Mouse (Mus musculus) cerebellum, adult 11 months (tissue): ENCODE data around the gene Gigyf2.

Source experiments
- DNase-seq: peaks from one replicate; pipeline ENCODE4 v3.0.0; 2022

Gigyf2 gene

DNA sequence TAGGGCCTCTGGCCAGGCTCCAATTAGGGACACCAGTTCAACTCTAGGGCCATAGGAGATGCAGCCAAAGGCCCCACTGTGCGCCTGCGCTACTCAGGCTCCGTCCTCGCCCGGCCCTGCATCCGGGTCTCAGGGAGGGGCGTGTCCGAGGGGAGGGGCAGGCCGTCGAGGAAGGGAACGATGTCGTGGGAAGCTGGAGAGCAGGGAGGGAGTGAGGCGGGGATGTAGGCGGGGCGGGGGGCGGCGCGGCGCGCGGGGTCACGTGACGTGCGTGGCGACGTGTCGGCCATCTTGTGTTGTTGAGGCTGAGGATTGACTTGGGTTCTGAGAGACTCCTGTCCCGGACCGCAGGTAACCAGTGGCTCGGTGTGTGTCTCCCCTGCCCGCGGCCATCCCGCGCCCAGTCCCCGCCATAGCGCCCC is at the start of gene Gigyf2:
Gene Gigyf2, plus strand, starts transcription at position 257 of the 422 bp plus-strand sequence.
- DNase-seq: peak; percentile 93

DNA sequence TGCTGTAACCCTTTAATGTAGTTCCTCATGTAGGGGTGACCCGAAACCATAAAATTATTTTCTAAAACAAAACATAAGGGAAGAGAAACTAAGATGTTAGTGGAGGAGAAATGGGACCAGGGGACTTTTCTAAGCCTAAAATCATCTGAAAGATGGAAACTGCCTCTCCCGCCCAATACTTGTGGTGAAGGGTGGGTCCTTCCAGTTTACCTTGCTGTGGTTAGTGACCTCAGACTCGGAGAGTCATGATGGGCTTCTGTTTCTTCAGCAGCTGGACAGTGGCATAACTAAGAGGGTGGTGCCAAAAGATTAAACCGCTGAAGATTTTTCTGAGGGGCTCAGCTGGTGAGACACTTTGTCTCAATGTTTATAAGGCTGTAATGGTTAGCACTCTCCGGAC is 46.5 kb upstream of the Gigyf2 start:
- no peak for DNase-seq

DNA sequence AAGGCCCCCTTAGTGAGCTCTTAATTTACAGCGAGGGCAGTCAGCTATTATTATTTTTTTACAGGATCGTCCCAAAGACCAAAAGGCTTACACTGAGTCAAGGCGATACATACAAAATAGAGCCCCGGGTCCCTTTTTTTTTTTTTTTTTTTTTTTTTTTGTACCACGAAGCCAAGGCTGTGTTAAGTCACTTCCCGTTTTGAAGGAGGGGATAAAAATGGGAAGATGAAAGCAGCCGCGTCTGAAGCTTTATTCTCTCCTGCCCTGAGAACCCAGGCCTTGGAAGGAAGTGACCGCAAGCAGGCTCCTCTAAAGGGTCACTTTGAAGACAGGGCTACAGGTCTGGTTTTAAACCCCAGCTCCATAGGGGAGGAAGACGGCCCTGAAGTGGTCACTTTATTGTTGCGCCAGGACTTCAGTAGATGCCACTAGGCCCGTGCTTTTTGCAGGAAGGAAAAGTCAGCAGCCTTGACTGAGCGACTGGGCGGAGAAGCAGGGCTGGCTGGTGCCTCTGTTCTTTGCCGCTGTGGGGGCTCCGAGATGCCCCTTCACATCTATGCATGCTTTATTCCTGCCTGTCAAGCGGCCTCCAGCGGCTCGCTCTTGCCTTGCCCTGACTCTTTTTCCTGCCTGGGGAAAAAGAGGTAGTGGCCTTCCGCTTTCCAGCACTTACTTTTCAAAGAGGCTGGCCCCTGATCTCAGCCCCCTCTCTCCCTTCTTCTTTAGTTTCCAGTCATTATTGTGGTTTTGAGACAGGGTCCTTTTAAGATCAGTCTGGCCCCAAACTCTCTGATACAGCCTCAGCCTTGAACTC is 45.0 kb upstream of the Gigyf2 start:
- DNase-seq: no peak

DNA sequence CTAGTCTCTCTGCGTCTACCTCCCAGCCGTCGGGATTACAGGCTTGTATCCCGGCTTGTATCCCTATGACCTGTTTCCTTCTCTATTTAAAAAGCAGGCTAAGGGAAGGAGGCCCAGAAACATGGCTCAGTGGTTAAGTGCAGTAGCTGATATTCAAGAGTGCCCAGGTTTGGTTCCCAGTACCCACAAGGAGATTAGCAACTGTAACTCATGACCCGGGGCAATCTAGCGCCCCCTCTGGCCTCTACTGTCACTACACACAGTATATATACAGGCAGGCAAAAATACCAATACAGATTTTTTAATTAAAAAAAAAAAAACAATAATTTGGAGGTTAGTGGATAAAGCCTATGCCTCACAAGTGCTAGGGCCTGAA is 44.4 kb upstream of the Gigyf2 start:
- no peak for DNase-seq

DNA sequence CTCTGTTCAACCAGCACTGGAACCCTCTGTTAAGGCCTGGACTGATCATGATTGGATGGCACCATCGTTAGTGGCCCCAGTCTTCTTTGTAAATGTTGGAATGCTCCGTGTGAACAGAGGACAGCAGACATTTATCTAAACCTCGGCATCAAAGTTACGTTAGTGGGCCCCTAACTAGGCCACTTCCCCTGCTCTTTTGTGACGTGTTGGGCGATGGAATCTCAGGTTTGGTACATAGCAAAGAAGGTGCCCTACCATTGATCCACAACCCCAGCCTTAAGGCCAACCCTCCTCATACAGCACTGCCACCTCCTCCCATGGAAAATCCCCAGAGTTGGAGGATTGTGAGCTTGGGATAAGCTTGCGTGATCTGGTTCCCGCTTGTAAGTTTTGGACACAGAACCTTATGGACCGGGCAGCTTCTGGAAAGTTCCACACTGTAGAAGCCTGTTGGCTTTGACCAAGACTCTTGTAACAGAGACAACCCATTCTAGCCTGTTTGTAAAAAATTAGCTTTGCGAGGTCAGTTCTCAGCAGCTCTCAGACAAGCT is 43.3 kb upstream of the Gigyf2 start:
- DNase-seq: no peak

DNA sequence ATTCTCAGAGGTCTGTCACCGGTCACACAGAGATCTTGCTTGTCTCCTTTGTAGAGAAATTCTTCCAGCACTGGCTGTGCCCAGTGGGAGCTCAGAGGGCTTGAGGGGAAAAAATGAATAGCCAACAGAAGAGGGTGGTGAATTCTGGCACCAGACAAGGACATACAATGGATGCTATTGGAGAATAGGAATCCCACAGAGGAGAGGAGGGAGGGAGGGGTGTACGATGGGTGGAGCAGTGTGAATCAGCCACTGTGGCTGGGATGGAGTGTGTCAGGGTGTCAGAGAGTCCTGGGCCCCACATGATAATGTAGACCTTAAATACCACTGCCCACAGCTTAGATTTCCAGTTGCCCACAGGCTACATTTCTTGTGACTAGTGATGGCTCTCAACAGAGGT is 39.7 kb upstream of the Gigyf2 start:
- DNase-seq: no peak

DNA sequence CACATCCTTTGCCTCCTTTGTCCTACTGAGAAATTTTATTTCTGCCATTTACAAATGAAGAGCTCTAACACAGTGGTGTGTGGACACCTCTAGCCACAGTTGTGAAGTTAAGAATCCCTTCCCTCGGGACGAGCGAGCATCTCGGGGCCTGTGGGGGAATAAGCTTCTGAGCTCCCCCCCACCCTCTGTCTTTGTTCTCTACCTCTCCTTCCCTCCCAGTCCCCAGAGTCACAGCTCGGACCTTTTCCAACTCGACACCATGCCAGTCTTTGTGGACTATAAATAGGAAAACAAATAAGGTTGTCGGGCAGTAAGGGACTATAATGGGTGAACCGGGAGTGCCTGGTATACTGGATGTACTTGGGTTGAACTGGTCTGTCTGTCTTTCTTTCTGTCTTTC is 35.4 kb upstream of the Gigyf2 start:
- no peak for DNase-seq

DNA sequence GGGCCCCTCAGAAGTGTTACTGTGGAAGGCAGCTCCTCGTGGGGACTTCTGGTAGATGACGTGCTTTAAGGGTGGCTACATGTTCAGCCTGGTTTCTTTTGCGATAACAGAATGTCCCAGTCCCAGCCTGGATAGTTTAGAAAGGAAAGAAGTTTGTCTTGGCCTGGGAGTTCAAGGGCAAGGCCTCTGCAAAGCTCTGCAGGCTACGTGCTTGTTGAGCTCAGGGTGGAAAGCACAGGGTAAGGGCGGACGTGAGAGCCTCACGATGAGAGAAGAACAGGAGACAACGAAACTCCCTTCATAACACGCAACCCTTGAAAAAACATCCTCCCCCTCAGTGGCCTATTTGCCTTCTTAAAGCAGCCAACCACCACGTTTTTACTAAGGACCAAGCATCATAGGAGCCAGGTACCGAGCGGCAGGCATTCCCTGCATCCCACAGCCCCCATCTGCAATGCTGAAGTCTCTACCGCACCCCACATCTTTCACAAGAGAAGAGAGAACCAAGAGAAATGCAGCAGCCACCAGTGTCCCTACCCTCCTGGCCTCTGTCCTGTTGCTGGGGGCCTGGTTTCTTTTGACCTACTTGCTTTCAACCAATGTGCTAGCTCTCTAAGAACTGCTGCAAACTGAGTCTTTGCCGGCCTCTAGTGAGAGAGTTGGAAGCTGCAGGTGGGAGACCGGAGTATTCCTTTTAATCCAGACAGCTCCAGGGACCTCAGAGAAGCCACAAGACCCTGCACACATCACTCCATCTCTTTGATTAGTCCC is 34.2 kb upstream of the Gigyf2 start:
- DNase-seq: no peak

DNA sequence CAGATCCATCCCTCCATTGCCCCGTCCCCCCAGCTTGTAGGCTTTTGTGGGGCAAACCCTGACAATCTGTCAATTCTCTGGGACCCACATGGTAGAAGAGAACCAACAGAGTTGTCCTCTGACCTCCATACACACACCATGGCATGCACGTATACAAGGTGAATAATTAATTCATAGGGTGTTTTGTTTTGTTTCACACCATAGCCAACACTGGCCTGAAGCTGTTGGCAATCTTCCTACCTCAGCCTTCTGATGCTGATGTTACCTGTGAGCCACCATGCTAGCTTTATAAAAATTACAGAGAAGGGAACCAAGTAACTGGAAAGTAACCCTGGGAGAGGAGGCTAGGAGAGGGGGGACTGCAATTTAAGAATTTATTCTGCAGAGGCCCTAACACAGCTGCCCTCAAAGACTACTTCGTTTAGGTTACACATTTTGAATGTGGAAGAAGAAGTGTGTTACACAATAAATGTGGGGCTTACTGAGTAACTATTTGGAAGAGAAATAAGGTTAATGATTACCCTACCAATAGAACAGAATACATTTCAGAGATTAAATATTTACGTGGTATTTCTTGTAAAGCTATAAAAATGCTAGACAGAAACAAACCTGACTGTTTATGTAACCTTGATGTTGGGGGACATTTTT is 32.6 kb upstream of the Gigyf2 start:
- no peak for DNase-seq

DNA sequence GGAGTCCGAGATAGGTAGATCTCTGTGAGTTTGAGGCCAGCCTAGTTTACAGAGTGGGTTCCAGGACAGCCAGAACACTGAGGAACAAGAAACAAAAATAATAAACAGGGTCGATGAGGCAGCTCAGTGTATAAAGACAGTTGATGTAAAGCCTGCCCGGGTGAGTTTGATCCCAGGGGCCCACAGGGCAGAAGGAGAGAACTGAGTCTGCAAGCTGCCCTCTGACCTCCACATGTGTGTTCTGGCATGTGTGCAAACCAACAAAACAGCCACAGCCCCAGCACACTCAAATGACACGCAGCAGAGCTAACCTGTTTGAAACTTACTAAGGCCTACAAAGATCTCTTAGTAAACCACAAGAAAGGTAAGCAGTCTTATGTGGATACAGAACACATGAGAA is 31.8 kb upstream of the Gigyf2 start:
- DNase-seq: no peak

DNA sequence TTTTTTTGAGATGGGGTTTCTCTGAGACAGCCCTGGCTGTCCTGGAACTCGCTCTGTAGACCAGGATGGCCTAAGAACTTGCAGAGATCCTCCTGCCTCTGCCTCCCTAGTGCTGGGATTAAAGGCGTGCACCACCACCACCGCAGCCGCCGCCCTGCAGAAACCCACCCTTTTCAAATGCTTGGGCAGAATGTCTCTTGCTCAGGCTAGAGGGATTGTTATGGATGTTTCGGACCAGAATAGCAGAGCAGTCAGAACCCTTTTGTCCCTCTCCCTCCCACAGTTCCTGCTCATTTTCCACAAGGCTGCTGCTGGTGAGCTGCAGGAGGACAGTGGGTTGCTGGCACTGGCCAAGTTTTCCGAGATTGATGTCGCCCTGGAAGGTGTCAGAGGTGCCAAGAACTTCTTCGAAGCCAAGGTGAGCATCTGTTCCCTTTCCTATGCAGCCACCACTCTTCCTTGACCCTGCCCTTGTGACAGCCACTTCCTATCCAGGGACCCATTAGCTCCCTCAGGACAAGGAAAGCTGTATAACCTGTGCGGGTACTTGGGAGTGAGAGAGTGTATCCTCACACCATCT is 29.4 kb upstream of the Gigyf2 start:
- DNase-seq: no peak

DNA sequence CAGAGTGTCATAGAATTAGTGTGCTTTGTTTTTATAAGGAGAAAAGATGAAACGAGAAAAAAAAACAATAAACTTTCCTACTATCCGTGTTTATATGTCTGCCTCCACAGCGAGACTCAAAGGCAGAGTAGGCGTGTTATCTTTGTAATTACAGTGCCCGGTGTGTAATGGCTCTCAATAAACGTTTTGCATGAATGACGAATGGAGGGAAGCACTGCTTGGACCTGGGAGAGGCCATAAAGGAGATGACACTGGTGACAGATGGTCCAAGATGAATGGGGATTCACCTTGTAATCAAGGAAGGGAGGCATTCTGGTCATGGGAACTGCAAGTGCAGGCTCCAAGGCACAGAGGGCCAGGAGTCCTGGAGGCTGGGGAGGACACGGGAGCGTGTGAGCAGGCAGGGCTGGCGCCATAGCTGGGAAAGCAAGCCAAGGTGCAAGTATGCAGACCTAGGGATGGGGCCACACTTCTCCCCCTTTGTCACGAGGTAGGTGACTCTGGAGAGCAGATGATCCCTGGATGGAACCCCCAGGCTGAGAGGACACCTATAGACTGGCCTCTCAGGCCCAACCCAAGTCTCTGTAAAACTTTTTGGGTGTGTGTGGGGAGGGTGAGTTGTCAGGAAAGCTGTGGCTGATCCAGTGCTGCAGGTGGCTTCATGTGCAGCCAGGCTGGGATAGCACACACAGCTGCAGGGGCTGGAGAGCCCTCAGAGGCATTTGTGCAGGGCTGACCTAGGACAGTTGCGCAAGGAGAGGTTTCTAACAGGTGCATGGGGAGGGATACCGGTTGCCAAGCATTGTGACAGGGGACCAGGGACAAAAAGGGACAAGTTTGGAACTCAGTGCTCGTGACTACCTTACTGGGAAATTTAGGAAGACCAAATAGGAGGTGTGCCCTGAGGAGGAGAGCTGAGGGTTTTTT is 26.2 kb upstream of the Gigyf2 start:
- no peak for DNase-seq

DNA sequence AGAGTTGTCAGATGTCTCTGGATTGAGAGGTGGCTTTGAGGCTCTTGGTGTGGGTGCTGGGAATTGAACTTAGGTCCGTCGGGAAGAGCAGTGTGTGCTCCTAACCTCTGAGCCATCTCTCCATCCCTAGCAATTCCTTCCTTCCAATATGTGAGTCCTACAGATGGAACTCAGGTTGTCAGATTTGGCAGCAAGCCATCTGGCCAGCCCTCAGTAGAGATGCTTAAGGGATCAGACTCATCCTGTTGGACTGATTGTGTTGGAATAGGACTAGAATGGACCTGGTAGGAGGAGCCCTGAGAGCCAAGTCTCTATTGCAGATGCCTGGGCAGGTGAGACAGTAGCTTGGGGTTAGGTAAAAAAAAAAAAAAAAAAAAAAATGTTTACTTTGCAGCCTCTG is 24.8 kb upstream of the Gigyf2 start:
- DNase-seq: peak; percentile 20

DNA sequence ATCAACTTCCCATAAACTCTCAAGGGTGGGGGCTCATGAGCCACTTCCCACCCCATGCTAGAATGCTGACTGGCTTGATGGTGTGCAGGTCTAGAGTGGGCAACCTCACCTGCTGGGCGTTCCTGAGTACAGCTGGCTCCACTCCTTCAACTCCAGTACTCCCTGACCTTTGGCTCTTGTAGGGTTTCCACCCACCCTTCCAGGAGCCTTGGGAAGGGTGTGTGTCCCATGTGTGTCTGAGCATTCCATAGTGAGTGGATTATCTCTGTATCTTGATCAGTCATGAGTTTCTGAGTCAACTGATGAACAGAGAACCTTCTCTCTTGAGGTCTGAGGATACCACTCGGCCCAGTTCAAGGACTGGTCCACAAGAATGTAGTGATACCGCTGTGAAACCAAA is 17.8 kb upstream of the Gigyf2 start:
- DNase-seq: no peak

DNA sequence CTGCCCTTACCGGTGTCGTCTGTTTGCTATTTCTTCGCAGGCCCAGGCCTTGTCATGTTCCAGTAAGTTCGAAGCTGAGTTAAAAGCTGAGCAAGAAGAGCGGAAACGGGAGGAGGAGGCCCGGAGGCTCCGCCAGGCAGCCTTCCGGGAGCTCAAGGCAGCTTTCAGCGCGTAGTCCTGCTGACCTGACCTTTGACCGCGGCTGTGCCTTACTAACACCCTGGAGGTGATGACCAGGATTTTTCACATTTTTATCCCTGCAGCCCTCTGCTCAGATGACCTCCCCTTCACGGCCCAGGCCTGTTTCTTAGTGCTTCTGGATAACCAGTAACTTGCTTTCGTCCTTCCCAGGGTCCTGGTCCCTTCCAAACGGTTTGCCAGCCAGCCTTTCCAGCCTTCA is 17.2 kb upstream of the Gigyf2 start:
- DNase-seq: no peak

DNA sequence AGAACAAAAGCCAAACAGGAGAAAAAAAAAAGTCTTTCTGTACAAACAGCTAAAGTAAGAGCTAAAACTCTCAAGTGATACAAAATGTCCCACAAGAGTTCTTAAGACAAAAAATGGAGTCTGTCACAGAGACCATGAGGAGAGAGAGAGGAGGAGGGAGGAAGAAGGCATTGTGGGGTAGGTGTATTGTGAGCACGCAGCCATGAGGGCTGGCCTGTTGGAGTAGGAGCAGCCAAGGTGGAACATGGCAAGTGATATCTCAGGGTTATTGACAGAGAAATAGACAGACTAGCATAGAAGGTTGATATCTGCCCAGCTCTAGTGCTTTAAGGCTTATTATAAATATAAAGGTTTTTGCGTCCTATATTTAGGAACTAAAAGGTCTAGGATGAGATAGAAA is 14.1 kb upstream of the Gigyf2 start:
- no peak for DNase-seq

DNA sequence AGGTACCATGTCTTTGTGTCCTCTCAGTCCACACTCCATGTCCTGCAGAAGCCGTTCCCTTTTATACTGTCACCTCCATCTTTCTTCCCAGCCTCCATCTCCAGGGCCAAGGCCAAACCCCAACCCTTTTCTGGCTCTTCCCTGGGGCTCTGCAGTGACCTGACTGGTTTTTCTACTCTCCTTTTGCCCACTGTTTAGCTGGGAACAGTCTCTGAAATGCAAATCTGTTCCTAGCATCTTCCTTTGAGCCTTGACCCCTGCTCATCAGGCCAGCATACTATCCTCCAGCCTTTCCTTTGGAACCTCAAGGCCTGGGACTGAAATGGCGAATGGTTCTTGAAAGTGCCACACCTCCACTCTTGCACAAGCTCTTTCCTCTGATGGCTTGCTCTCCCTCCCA is 13.7 kb upstream of the Gigyf2 start:
- DNase-seq: no peak

DNA sequence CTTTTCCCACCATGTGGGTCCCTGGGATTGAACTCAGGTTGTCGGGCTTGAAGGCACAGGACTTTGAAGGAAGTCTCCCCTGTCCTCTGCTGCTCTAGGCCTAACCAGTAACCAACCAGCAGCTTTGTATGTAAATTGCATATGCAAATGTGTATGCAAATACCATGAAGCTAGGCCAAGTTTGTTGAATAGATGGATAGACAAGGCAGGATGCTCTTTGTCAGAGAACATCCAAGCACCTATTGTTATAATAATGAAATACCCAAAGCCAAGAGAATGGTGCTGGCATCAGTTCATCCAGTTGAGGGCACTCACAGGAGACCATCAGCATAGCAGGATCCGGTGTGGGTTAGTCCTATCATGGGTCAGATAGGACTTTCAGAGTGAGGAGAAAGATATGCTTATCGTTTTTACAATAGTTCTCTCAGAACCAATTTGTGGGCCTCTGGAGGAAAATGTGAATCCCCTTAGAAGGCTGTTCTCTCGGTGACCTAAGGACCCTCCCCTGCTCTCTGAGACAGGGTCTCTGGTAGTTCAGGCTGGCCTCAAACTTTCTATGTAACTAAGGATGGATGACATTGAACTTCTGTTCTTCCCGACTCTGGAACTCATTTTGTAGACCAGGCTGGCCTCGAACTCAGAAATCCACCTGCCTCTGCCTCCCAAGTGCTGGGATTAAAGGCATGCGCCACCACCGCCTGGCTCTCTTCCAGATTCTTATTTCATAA is 12.8 kb upstream of the Gigyf2 start:
- DNase-seq: no peak

DNA sequence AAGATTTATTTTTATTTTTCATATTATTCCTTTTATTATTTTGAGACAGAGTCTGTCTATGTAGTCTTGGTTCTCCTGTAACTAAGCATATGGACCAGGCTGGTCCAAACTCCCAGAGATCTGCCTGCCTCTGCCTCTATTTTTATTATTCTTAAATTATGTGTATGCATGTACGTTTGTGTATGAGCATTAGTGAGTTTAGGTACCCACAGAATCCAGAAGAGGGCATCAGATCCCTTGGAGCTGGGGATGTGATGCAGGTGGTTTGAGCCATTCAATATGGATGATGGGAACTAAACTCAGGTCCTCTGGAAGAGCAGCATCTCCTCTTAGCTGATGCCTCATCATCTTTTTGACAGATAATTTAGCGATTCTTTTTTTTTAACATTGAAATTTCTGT is 11.4 kb upstream of the Gigyf2 start:
- no peak for DNase-seq

DNA sequence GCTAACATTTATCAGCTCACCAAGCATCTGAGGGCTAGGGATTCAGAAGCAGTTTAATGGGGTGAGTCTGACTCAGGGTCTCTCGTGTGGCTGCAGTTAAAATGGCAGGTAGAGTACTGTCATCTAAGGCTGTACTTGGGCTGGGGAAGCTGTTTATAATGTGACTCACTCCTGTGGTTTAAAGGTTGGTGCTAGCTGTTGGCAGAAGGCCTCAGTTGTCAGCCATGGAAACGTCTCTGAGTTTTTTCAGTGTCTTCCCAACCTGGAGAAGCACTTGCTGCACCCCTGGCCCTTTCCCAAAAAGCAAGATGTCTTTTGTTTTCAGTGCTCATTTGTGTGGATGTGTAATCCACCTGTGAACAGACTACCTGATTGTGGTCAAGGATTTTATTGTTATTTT is 10.9 kb upstream of the Gigyf2 start:
- DNase-seq: no peak

DNA sequence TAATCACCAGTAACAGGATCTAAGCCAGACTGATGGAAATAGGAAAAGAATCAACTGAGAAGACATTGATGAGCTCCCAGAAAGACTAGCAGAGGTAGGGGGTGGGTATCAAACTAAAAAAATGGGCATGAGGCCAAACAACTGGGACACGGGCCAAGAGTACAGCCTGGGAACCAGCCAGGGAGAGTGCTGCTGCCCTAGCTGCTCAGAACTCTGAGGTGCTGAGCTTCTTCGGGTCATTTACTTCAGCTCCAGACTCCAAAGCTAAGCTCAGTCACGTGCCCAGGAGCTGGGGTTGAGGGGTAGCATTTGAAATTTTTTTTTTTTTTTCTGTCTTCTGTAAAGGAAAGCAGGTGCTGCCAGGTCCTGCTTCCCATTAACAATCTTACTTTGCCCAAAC is 10.1 kb upstream of the Gigyf2 start:
- no peak for DNase-seq
